Mouse (Mus musculus): ENCODE measurements around the gene Cytip.
"Not testable (repeated sequence)": the region's sequence is repeated elsewhere in the genome, so short reads cannot be mapped to it uniquely, and the experiment has no call there.

Cytip gene

DNA sequence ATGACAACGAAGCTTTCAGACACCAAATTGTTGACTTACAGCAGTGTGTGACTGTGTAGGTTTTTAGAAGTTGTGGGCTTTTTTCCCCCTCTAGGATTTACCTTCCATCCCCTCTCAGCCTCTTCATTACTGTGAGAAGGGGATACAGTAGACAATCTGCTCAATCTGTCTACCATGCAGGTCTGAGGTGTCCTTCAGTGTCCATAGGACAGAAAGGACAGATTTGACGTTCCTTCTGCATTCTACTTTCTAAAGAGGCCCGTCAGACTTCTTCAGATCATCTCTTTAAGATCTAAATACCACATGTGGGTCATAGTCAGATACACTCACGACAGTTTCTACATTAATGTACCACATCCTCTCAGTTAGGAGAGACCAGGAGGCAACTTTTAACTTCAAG is 33.5 kb downstream of the Cytip start:
- DNase-seq (ENCODE audit: low spot score), result no peak

DNA sequence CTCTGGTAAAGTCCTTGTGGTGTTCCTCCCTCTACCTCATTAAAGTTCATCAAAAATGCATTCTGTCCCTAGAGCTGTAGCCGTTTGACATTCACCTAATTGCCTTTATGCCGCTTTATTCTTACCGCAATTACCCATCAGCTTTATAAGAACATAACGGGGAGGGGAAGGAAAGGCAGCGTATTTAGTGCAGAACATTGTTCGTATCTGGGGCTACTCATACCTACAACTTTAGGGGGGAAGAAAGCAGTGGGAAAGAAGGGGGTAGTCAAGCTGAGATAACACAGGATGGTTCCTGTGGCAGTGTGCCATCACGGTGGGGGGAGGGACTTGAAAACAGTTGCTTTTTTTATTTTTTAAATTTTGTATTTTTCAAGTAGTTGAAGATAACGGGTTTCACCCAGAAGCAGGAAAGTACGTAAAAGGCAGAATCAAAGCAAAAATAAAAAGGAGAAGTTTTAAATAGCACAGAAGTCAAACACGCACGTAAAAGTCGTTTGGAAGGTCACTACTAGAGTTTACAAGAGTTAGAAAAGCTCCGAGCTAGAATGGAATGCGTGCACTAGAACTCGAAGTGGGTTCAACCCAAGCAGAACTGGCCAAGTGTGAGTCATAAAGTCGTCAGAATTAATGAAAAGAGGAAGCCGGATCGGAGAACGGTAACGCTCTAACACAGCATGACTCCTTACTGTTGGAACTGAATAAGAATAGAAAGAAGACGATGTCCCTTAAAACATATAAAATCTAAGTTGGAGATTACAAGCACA is 34.6 kb downstream of the Cytip start:
- no peak for DNase-seq (ENCODE audit: low spot score)

DNA sequence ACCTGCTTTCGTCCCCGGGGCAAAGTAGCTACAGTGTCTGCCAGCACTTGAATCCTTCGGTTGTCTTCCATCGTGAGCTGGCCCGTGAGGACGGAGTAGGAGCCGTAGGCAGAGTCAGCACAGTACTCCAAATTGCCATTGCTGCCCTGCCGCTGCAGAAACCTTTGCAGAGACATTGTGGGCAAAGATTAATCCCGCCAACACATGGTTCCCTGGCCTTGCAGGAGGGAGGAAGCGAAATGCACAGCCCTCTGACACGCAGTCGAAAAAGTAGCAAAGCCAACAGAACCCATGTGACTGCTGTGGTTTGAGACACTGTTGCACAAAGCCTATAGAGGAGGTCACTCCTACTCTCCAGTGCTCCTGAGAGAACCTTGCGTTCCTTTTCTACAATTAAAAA is 35.5 kb downstream of the Cytip start:
- DNase-seq (ENCODE audit: low spot score), result no peak

DNA sequence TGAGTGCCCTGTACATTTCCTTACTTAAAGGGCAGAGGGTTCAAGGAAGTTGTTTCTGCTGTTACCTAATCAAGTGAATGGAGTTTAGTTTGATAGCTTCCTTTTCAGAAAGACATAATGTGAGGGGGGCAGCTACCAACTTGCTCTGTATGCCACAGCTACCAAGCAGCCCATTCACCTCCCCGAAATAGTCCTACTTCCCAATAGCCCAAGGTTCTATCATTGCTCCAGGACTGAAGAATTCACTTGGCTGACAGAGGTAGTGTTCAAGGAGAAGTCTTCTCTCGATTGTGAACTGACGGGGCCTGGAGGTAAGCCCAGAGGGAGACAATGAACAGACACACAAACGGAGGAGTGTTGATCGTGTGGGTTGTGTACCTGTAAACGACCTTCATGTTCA is 36.2 kb downstream of the Cytip start:
- no peak for DNase-seq (ENCODE audit: low spot score)

DNA sequence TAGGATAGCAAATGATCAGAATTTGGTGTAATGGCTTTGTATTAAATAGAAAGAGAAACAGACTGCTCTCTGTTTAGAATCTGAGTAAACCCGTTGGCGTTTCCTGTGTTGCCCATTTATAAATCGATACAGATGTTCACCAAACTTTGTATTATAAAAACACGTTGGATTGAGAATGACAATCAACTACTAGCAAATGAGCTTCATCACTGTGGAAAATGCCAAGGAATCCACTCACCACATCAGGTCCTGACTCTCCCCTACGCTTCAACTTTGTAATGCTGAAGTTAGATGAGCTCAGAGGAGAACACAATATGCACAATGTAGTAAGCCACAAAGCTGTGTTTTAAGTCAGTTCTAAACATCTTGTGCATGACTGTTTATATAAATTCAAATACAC is 36.8 kb downstream of the Cytip start:
- DNase-seq (ENCODE audit: low spot score), result no peak

DNA sequence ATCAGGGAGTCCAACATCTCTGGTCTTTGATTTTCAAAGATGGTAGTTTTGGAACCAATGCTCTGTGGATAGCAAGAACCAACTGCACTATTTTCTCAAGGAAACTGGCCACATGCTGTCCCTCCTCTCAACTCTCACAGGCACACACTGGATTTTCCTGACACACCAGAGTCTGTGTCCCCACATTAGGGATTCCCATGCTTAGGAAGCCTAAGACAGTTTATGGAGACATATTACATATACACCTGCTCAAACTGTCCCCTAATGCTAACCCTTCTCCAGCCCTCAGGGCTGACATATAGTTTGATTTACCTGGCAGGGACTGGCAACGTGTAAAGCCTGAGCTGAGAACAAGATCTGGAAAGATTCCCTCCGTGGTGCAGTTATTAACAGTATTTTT is 37.2 kb downstream of the Cytip start:
- DNase-seq (ENCODE audit: low spot score), result no peak

DNA sequence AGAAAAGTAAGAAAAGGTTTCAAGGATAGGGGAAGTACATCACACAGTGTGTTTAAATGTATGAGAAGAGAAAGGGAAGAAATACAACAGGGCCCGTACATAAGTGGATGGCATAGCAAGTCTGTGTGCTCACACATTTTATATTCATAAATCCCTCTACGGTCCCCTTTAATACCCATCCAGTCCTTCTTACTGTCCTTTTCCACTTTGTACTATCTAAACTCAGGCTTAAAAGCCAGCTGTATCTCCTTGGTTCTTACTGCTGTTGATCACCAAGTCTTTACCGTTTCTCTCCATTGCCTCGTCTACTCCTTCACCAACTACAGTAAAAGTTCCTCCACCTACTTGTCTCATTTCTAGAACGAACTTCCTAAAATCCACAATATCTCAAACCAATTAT is 37.9 kb downstream of the Cytip start:
- DNase-seq (ENCODE audit: low spot score), result no peak

DNA sequence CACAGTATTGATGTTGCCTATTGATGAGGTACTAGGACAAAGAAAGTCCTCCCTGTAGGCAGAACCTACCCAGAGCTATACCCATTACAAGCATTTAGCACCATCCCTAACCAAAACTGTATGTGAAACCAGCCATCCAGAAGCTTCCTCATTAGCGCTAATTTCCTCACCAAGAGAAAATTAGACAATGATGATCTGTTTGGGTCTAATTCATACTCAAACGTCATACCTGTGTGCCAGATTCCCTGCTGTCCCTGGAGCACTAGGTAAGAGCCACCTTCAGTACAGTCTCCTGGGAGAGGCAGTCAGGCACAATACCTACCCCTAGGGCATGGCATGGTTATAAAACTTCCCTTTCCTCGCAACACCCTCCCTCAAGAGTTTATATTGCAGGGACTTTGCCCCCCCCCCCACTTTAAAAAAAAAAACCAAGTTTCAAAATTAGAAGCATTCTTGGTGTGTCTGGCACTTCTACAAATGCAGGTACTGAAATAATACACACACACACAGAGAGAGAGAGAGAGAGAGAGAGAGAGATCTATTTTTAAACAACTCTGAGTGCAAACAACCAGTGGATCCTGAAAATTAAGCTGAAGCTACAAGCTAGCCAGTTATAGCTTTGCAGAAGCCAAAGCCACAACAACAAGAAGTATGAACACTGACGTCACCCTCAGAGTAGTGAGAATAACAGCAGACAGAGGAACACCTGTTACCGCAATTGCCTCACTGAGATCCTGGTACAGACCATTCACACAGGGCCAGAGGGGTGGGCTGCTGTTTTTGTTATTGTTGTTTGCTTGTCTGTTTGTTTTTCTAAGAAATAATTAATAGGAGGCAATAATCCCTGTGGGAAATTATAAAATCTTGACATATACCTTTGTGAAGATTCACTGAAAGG is 38.6 kb downstream of the Cytip start:
- no peak for DNase-seq (ENCODE audit: low spot score)

DNA sequence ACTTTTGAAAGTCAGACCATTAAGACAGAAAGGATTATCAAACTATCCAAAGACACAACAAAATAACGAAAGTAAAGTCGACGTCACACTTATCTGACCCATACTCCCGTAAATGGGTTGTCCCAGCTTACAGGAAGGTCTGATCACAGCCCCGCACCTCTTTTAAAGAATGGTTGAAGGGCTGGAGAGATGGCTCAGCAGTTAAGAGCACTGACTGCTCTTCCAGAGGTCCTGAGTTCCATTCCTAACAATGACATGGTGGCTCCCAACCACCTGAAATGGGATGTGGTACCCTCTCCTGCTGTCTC is 39.3 kb downstream of the Cytip start:
- no peak for DNase-seq (ENCODE audit: low spot score)

DNA sequence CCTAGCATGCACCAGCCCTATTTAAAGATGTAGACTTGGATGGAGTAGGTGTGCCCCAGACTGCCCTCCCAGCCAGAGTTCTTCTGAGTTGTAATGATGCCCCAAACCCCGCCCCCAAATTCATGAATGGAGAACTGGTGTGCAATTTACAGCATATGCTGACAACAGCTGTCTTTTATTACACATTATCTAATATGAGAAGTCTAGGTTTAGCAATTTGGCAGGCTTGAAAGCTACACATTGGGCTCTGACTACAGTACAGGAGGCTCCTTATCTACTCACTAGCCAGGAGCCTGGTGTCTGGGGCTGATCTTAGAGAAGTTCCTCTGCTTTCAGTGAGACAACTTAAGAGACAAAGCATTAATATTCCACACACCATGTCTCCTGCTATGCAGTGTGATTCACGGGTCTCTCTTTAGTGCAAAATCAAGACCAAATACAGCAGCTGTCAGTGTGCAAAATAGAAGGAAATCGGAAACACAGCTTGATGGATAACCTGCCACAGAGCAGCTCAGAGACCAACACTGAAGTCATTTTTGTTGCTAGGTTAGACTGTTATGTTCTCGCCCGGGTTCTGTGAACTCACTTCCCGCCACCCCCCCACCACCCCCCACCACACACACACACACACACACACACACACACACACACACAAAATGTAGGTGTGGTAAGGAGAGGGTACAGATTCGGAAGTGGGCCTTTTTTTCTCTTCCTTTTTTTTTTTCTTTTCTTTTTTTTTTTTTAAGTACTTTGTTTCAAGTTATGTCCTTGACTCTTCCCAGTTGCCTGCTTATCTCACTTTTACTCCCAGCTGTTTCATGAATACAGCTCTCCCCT is 39.8 kb downstream of the Cytip start:
- DNase-seq (ENCODE audit: low spot score), result no peak

DNA sequence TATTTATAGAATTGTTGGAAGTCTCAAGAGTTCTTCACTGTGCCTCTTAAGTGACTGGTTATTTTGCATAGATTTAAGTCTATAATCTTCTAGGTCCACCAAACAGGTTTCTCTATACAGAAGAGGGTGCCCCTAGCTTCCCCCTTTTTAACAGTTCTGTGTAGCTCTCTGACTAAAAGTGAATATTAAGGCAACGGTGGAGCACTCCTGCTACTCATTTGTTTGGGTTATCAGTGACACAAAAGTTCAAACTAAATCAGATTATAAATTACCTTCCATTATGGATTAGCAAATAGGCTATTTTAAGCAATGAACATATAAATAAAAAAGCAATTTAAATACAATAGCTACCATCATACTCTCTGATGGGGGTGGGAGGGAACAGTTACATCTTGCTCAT is 40.8 kb downstream of the Cytip start:
- DNase-seq (ENCODE audit: low spot score), result no peak

DNA sequence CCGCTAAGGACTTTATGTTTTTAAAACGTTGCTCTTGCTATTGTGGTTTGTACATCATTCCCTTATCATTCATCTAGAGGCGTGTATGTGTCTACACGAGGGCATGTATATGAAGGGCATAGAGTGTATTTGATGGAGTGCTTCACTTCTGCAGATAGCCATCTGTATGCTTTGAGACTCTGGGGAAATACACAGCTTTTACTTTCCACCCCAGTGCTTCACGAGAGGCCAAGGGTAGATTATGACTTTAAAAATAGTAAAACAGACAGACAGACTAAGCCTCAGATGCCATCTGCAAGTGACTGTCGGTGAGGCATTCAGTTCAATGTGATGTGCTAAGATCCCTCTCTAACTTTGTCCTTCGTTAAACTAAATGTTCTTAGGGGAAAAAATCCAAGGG is 41.6 kb downstream of the Cytip start:
- DNase-seq (ENCODE audit: low spot score), result no peak

DNA sequence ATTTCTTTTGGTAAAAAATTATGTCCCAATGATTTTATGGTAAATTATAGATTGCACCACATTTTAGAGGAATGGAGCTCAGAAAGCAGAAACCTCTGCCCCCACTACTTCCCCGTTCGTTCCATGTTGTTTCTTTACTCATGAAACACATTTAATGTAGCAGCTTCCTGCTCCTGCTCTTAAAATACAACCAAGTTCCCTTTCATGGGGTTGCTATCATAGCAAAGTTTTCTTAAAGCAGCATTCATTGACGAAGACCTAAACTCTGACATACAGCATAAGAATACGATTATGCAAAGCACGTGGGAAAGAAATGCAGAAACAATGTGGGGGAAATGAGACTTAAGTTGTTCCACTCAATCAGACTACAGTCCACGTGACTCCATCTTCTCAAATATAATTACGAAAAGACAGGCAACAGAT is 45.3 kb downstream of the Cytip start:
- no peak for DNase-seq (ENCODE audit: low spot score)

DNA sequence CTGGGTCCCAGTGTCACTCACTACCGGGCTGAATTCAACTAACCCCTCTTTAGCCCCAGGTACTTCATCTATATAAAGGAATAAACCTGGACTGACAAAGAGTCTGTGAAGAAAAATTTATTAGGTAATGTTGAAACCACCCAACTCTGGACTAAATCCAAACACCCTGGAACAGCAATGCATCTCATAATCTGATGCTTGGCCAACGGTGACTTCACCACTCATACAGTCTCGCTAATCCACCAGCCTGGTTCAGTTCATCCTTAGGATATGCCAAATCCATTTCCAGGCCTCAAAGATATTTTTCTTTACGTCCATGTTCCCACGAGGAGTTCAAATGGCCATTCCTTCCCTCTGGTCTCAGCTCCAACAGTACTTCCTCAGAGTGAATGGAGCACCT is 48.8 kb downstream of the Cytip start:
- no peak for DNase-seq (ENCODE audit: low spot score)

DNA sequence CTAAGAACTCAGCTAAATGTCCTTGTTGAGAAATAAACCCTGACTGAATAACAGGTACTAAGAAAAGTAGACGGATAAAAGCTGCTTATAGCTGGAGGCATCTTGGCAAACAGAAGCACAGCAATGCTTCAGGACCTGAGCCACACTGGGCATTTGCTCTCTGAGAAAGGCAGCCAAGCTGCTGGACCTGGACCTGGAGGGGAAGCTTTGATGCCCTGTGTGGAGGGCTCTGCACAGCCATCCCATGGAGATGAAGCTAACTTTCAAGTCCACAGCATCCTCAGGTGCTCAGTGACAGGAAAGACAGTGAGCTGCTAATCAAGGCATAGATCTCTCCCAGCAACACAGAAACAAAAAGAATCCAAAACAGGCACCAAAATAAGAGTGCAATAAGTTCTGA is 54.8 kb downstream of the Cytip start:
- DNase-seq (ENCODE audit: low spot score), result no peak

DNA sequence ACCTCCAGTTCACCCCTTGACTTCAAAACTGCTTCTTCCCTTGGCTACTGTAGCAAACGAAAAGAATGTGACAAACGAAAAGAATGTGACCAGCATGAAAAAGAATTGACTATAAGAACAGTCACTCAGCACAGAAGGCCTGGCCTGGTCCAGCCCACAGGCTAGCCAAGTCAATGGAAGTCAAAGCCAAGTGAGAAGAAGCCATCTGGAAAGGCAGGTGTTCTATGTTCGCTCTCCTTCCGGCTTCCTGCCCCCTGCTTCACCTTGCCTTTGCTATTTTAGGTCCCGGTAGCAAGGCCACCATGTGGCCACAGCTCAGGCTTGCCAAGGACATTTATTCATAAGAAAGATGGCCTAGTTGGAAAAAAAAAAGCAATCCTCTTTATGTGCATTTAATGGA is 56.7 kb downstream of the Cytip start:
- no peak for DNase-seq (ENCODE audit: low spot score)

DNA sequence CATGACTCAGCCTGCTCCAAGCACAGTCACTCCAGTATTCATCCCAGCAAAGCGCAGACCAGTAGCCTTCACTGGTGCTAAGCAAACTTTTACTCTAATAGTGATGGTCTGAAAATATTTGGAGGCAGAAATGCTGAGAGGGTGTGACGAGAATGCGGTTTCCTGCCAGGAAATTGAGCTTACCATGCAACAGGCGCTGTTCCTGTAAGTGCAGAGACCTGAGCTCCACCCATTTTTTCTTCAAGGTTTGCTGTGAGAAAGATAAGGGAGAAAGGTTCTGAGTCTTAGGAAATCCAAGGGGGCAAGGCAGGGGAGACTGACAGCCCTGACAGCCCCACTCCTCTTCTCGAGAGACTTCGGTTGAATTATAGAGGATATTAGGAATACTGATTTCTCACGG is 57.7 kb downstream of the Cytip start:
- no peak for DNase-seq (ENCODE audit: low spot score)

DNA sequence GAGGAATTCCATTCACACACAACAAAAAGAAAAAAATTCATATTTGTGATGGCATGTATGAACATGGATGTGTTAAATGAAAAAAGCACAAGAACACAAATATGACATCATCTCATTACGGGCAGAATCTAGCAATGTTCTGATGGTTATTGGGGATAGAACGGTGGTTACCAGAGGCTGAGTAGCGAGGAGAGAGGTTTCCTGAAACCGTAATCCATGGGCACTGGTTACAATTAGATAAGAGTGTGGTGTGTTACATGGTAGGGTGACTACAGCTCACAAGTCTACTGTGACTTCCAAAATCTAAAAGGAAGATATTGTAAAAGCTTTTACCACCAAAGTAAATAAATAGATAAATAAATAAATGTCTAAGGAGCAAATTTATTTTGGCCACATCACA is 58.8 kb downstream of the Cytip start:
- DNase-seq (ENCODE audit: low spot score), result no peak

DNA sequence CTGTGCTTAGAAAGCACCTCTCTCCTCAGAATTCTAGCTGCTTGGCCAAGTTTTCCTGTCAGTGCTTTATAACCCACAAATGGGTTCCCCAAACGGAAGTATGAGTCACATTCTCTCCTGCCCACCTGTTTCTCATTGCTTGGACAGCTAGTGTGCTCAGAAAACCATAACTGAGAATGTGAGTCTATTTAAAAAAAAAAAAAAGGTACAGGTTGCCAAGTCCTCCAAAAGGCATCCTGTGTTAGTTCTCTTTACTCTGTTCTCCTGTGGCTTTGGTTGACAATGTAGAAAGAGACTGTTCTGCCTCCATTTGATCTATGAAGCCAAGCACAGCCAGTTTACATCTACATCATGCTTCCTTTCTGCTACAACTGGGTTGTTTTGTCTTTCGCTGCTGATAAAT is 60.3 kb downstream of the Cytip start:
- DNase-seq (ENCODE audit: low spot score), result no peak

DNA sequence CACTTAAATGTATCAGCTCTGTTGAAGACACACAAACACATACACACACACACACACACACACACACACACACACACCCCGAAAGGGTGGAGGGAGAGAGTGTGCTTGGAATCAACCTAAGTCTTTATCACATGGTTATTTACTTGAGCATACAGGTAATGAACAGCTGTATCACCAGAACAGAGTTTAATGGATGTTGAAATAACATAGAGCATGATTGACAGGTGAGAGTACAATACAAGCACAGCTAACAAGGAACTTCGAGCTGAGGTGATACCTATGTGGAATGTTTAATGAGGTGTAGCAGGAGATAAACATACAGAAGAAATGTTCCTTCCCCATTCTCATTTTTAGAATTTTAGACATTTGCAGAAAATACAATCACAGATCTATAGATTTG is 62.7 kb downstream of the Cytip start:
- no peak for DNase-seq (ENCODE audit: low spot score)

DNA sequence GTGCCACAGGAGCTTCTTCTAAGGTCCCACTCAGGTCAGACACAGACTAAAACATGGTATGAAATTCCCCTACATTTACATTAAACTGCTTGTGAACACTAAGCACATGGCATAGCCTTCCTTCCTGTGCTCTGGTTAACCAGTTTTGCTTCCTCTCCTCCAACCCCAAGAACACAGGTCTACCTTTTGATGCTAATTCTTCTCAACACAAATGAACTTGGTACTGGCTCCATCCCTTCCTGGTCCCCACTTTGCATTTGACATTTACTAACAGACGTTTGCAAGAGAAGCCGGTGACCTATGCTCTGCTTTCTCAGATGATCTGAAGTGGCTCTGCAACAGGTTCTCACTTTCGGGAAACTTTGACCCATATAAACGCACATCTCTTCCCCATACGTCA is 65.4 kb downstream of the Cytip start:
- DNase-seq (ENCODE audit: low spot score), result no peak

DNA sequence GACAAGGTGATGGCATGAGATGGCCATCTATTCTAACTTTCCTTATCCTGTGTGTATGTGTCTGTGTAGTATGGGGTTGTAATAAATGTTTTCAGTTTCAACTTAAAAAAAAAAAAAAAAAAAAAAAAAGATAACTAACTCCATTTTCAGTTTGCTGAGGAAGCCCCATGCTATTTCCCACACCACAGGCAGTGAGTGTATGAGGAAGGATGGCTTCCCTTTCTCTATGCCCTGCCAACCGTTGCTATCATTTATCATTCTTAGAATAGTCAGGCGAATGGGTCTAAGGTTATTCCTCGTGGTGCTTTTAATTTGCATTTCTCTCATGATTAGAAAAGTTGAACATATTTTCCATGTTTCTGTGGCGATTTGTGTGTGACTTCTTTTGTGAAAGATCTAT is 84.2 kb downstream of the Cytip start:
- no peak for DNase-seq (ENCODE audit: low spot score)

DNA sequence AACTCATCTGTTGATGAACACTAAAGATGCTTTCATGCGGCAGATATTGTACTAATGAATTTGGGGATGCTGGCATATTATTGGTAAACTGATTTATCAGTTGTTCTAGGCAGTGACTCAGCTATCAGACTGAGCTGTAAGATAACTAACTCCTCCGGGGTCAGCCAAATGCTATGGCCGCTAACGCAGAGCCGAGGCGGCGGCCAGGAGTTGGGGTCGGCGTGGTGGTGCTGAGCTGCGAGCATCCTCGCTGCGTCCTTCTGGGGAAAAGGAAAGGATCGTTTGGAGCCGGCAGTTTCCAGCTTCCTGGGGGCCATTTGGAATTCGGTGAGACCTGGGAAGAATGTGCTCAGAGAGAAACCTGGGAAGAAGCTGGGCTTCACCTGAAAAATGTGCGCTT is 87.4 kb downstream of the Cytip start:
- DNase-seq (ENCODE audit: low spot score), result not testable (repeated sequence)

Measured in urinary bladder, postnatal 25 days (tissue).